Mouse (Mus musculus) limb, embryonic 14.5 days (tissue): Measurements from ENCODE around the gene Hsd3b7. TPM values are rescaled to one million over a fixed set of nuclear protein-coding genes. Genes with fewer than 3 reads are reported as not detected.

ENCODE experiments used
- ATAC-seq: fragments of 200-750 bp; cut with Nextera tagmentation; 2 replicates; pipeline ENCODE4 v1.8.0; 2017; ENCODE audit warnings: low read depth, moderate number of reproducible peaks, moderate TSS enrichment; ENCODE audit not compliant: low FRiP score
- DNase-seq: peaks from one replicate; pipeline ENCODE4 v3.0.0-alpha.2; 2015; ENCODE audit warnings: low spot score
- H3K27ac ChIP-seq: fragments of 300-500 bp; sonication (generic); replicated peaks from 2 replicates; pipeline ENCODE4 v1.5.1; 2014; ENCODE audit warnings: low read depth, mild to moderate bottlenecking, low read length, moderate library complexity, mixed read lengths
- H3K27me3 ChIP-seq: fragments of 300-500 bp; sonication (generic); 2 replicates; pipeline ENCODE4 v1.6.1; 2014; ENCODE audit warnings: low read length, mixed read lengths; ENCODE audit not compliant: control insufficient read depth, insufficient read depth
- H3K36me3 ChIP-seq: fragments of 300-500 bp; sonication (generic); 2 replicates; pipeline ENCODE4 v1.6.1; 2014; ENCODE audit warnings: mild to moderate bottlenecking, low read length, moderate library complexity, mixed read lengths; ENCODE audit not compliant: control insufficient read depth, insufficient read depth
- H3K4me1 ChIP-seq: fragments of 300-500 bp; sonication (generic); 2 replicates; pipeline ENCODE4 v1.6.1; 2014; ENCODE audit warnings: antibody characterized with exemption, low read length, mixed read lengths; ENCODE audit not compliant: control insufficient read depth, insufficient read depth
- H3K4me2 ChIP-seq: fragments of 300-500 bp; sonication (generic); replicated peaks from 2 replicates; pipeline ENCODE4 v1.6.1; 2014; ENCODE audit warnings: low read depth, mild to moderate bottlenecking, low read length, moderate library complexity; ENCODE audit not compliant: severe bottlenecking
- H3K4me3 ChIP-seq: fragments of 300-500 bp; sonication (generic); replicated peaks from 2 replicates; pipeline ENCODE4 v1.5.1; 2014; ENCODE audit warnings: low read length
- H3K9ac ChIP-seq: fragments of 300-500 bp; sonication (generic); 2 replicates; pipeline ENCODE4 v1.6.1; 2014; ENCODE audit warnings: mild to moderate bottlenecking, low read depth, low read length, moderate library complexity; ENCODE audit not compliant: severe bottlenecking
- H3K9me3 ChIP-seq: fragments of 300-500 bp; sonication (generic); 2 replicates; pipeline ENCODE4 v1.6.1; 2016; ENCODE audit warnings: low read length; ENCODE audit not compliant: control insufficient read depth
- POLR2A ChIP-seq: fragments of 200-500 bp; IDR thresholded peaks from 2 replicates; pipeline ENCODE4 v1.8.0; 2012; ENCODE audit warnings: inconsistent platforms, mild to moderate bottlenecking, moderate library complexity, borderline replicate concordance; ENCODE audit not compliant: insufficient read depth, insufficient read length; ENCODE audit errors: extremely low read depth
- WGBS: fragments of 180-500 bp; shearing (Covaris S2); extraction: QIAGEN DNeasy Blood & Tissue Kit; methylation state at CpG from one replicate; pipeline ENCODE4 v1.1.7; 2014; 5-methylcytosine and 5-hydroxymethylcytosine counted together
- polyA plus RNA-seq, 2 experiments: library from polyadenylated mRNA; depleted of rRNA in 1 of 2; stranded (reverse) in 1 of 2; unstranded in 1 of 2; fragments of >200 nt; fragmentation: Nextera tagmentation in 1 of 2; extraction: Ambion mirVana in 1 of 2; gene quantifications; 2 replicates each; pipeline versions ENCODE4 v1.2.1 to v1.2.3; 2012 to 2014

Hsd3b7 gene
- polyA plus RNA-seq, 2 experiments = 14.3 to 28.0 TPM

DNA sequence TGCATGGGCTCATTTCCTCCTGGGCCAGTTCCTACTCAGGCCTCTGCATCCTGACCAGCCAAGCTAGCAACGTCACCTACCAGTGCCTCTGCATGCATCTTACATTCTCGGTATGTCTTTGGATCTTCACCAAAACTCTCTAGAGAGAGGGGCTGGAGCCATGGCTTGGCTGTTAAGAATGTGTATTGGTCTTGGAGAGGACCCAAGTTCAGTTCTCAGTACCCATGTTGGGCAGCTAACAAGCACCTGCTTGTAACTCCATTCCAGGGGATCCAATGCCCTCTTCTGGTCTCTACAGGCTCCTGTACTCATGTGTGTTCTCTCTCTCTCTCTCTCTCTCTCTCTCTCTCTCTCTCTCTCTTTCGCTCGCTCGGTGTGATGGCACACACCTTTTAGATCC lies 17.4 kb downstream of the Hsd3b7 start:
- no peak for TF ChIP-seq POLR2A
- H3K9me3 ChIP-seq = no peaks in the 10 kb centered on the region
- WGBS = 95% methylated on average over 5 of the region's 5 CpGs
- no peak overlapping the region for H3K27ac ChIP-seq
- no peak overlapping the region for H3K4me3 ChIP-seq
- no peak for ATAC-seq
- H3K27me3 ChIP-seq = no peaks in the 10 kb centered on the region
- no peak overlapping the region for H3K4me2 ChIP-seq
- peaks cover 6% of the 10 kb centered on the region; the same call in 1 of the 2 replicates for H3K4me1 ChIP-seq
- H3K9ac ChIP-seq = no peak overlapping the region
- no peak for DNase-seq
- peaks cover 28% of the 10 kb centered on the region for H3K36me3 ChIP-seq

DNA sequence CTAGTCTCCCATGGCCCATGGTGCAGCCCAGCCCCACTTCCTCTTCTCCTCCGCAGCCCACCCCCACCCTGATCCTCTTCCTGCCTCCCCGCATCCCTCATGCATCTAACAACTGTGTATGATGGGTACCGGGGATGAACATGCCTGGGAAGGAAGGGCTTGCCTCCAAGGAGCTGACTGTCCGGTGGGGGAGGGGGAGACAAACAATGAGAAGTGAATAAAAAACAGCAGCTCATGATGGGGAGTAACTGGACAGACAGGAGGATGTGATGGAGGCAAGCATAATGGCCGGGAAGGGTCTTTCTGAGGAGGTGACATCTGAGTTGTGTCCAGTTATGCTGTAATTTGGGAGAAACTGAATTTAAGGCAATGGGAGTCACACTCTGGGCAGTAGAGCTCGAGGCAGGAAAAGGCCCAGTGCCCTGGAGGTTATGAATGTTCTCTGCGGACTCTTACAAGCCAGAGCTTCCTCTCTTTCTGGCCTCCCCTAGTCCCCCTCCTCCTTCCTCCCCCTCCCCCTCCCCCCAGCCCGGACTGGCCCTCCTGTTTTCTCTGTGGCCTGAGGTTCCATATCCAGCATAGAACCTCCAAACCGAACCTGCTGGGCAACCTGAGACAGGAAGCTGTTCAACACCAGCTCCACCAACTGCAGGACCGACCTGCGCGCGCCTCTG lies 20.6 kb downstream of the Hsd3b7 start:
- Histone ChIP-seq H3K4me3 (no peak overlapping the region), H3K9me3 (no peaks in the 10 kb centered on the region), H3K27me3 (no peaks in the 10 kb centered on the region), H3K27ac (no peak overlapping the region), H3K4me2 (no peak overlapping the region), H3K9ac (no peak overlapping the region), H3K36me3 (0 out of 2 replicates have a peak, but pooled peaks cover 9% of the 10 kb centered on the region), H3K4me1 (peaks cover 19% of the 10 kb centered on the region)
- WGBS = 74% methylated on average over 11 of the region's 13 CpGs
- ATAC-seq = no peak
- DNase-seq = no peak
- no peak for TF ChIP-seq POLR2A

DNA sequence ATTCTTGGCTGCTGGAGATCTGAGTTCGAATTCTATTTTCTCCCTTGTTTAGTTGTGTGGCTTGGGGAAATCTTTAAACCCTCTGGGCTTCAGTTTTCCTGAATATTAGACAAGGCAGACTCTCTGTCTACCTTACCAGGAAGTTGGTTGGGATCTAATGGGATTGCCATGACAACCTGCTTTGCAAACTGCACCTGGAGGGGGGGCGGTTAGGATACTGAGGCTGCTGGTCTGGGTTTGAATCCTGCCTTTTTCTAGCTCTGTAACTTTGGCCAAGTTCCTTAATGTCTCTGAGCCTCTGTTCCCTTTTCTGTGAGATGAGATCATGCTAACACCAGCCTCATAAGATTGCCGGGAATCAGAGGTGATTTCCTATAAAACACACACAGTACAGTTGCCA lies 22.1 kb downstream of the Hsd3b7 start:
- 72% methylated on average over 3 of the region's 3 CpGs for WGBS
- Histone ChIP-seq H3K27me3 (no peaks in the 10 kb centered on the region), H3K36me3 (0 out of 2 replicates have a peak, but pooled peaks cover 9% of the 10 kb centered on the region), H3K27ac (no peak overlapping the region), H3K9ac (no peak overlapping the region), H3K4me1 (peaks cover 19% of the 10 kb centered on the region), H3K4me2 (no peak overlapping the region), H3K9me3 (no peaks in the 10 kb centered on the region), H3K4me3 (no peak overlapping the region)
- no peak for TF ChIP-seq POLR2A
- no peak for ATAC-seq
- no peak for DNase-seq

DNA sequence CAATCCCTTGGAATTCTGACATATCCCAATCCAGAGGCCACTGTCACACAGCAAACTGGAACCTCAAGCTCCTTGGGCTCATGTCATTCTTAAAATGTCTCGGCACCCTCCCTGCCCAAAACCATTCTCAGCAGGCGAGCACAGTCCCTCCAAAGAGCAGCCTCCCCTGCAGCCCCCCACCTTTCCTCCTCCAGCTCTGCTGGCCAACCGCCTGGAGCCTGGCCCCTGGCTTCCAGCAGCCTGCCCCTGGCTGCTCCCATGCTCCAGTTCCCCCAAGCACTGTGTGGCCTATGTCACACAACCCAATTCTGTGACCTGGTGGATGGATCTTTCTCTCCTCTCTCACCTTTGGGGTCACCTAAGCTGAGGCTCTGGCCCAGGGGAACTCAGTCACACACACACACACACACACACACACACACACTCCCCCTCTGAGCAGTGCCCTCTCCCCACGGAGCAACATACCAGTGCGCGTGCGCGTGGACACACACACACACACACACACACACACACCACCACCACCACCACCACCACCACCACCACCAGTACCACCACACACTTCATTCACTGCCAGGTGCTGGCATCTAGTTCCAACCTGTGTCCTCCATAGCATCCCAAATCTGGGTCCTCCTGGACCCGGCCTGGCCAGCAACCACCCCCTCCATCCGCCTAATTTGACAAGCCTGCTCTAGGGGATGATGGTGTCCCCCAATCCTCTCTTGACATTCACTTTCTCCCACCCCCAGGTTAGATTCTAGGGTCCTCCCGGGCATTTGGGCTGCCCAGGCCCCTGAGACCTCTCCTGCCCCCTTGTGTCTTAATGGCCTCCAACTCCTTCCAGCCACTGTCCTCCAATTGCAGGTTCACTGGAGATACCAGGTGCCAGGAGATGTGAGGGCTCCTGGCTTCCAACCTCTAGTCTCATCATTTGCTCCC lies 23.1 kb downstream of the Hsd3b7 start:
- ATAC-seq = 0 out of 2 replicates have a peak, but pooled peaks have one; percentile 3
- WGBS = 46% methylated on average over 7 of the region's 11 CpGs
- H3K4me2 ChIP-seq = peak overlapping the region; percentile 56

DNA sequence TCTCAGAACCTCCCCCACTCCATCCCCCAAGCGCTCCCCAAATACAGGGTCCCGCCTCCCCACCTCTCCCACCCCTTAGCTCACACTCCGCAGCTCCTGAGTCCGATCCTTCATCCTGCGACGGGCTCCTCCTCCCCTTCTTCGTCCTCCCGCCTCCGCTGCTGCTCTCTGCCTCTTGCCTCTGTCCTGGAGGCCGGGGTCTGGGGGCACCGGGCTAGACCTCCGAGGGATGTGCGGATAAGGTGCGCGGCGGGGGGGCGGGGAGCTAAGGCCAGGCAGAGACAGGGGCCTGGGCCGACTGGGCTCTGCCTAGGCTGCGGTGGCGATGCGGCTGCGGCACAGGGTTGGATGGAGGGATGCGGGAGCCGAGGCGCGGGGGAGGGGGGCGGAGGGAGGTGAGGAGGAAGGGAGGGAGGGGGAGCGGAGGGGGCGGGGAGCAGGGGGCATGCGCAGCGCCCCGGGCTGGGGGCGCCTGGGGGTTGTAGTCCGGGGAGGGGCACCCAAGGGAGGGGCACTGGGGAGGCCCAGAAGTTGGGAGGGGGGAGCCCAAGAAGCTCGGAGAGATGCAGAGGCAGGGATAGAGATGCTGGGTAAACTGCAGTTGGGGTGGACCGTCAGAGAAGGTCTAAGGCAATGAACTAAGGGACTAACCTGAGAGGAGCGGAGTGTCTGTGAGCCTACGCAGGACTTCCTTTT lies 23.9 kb downstream of the Hsd3b7 start, which contains the start of the genes Stx4a and Stx1b:
TSS of gene Stx4a (plus strand) at position 119 of the 696 bp plus-strand sequence.
TSS of gene Stx1b (minus strand) at position 374 of the 696 bp plus-strand sequence.
- 3% methylated on average over 27 of the region's 38 CpGs for WGBS
- DNase-seq = peak; percentile 65
- no peak for TF ChIP-seq POLR2A
- no peaks in the 10 kb centered on the region for H3K27me3 ChIP-seq
- H3K9ac ChIP-seq = peak within 1 kb of the TSS; percentile 70
- no peaks in the 10 kb centered on the region for H3K9me3 ChIP-seq
- H3K4me1 ChIP-seq = peaks cover 19% of the 10 kb centered on the region
- no peaks in the 10 kb centered on the region for H3K36me3 ChIP-seq
- peak within 1 kb of the TSS; percentile 62 for H3K4me3 ChIP-seq
- H3K4me2 ChIP-seq = peak within 1 kb of the TSS; percentile 56
- peak within 1 kb of the TSS; percentile 48; the same call in 1 of the 2 replicates for H3K27ac ChIP-seq
- ATAC-seq = peak; percentile 84

More for the DNA sequence above, 23.1 kb downstream of the Hsd3b7 start:
- Histone ChIP-seq H3K36me3 (0 out of 2 replicates have a peak, but pooled peaks cover 4% of the 10 kb centered on the region), H3K4me3 (peak overlapping the region; percentile 62), H3K9me3 (no peaks in the 10 kb centered on the region), H3K9ac (peak overlapping the region; percentile 70), H3K4me1 (peaks cover 19% of the 10 kb centered on the region), H3K27ac (peak overlapping the region; percentile 48; the same call in 1 of the 2 replicates), H3K27me3 (no peaks in the 10 kb centered on the region)
- no peak for TF ChIP-seq POLR2A
- no peak for DNase-seq
